Mouse (Mus musculus) hindbrain, embryonic 10.5 days (tissue): ENCODE results near the gene Olfr1447. TPM values are rescaled to one million over a fixed set of nuclear protein-coding genes. Genes with fewer than 3 reads are reported as not detected.

ENCODE experiments used
- DNase-seq: peaks from one replicate; pipeline ENCODE4 v3.0.0-alpha.2; 2017; ENCODE audit warnings: low spot score
- H3K27ac ChIP-seq: fragments of 300-500 bp; sonication (generic); 2 replicates; pipeline ENCODE4 v1.5.1; 2016; ENCODE audit warnings: mild to moderate bottlenecking, moderate library complexity
- H3K27me3 ChIP-seq: fragments of 300-500 bp; sonication (generic); 2 replicates; pipeline ENCODE4 v1.6.1; 2016; ENCODE audit warnings: mild to moderate bottlenecking; ENCODE audit not compliant: poor library complexity, insufficient read depth, severe bottlenecking
- H3K36me3 ChIP-seq: fragments of 300-500 bp; sonication (generic); 2 replicates; pipeline ENCODE4 v1.6.1; 2016; ENCODE audit warnings: mild to moderate bottlenecking, moderate library complexity
- H3K4me1 ChIP-seq: fragments of 300-500 bp; sonication (generic); replicated peaks from 2 replicates; pipeline ENCODE4 v1.6.1; 2016; ENCODE audit warnings: mild to moderate bottlenecking
- H3K4me3 ChIP-seq: fragments of 300-500 bp; sonication (generic); 2 replicates; pipeline ENCODE4 v1.5.1; 2016; ENCODE audit warnings: mild to moderate bottlenecking, moderate library complexity
- H3K9me3 ChIP-seq: fragments of 300-500 bp; sonication (generic); 2 replicates; pipeline ENCODE4 v1.6.1; 2016; ENCODE audit warnings: mild to moderate bottlenecking, moderate library complexity
- WGBS: fragments of 180-500 bp; shearing (Covaris S2); methylation state at CpG from one replicate; pipeline ENCODE4 v1.1.7; 2016; 5-methylcytosine and 5-hydroxymethylcytosine counted together
- polyA plus RNA-seq: library from polyadenylated mRNA; unstranded; fragments of >200 nt; fragmentation: Nextera tagmentation; extraction: Ambion mirVana; gene quantifications from 2 replicates; pipeline ENCODE4 v1.2.1, GENCODE M21; 2016

The Olfr1447 gene
- not detected in 2 replicates for polyA plus RNA-seq

- DNase-seq: no peak
- 94% methylated on average over 1 of the region's 1 CpGs for WGBS
- Histone ChIP-seq H3K9me3 (peaks cover 20% of the 10 kb centered on the region), H3K27ac (no peak within 1 kb of the TSS), H3K4me3 (no peak within 1 kb of the TSS), H3K36me3 (no peaks in the 10 kb centered on the region), H3K4me1 (no peaks in the 10 kb centered on the region), H3K27me3 (no peaks in the 10 kb centered on the region)
Observed at GRCm38 (mm10) chr19:12903643-12904042, at the start of gene Olfr1447. TSS of gene Olfr1447 (minus strand) at chr19:12903743.

GRCm38 (mm10) chr19:12949958-12950357, 46.4 kb upstream of the Olfr1447 start, which contains the start of gene Olfr1450:
TSS of gene Olfr1450 (plus strand) at chr19:12950258.
- H3K4me3 ChIP-seq: no peak within 1 kb of the TSS
- H3K27me3 ChIP-seq: no peaks in the 10 kb centered on the region
- DNase-seq: no peak
- H3K27ac ChIP-seq: no peak within 1 kb of the TSS
- H3K9me3 ChIP-seq: peaks cover 18% of the 10 kb centered on the region
- H3K36me3 ChIP-seq: no peaks in the 10 kb centered on the region
- WGBS: 97% methylated on average over 1 of the region's 1 CpGs
- H3K4me1 ChIP-seq: no peaks in the 10 kb centered on the region

- H3K9me3 ChIP-seq: peaks cover 28% of the 10 kb centered on the region
Observed at GRCm38 (mm10) chr19:12930540-12930939, 27.0 kb upstream of the Olfr1447 start, which contains the start of gene Olfr1449. TSS of gene Olfr1449 (plus strand) at chr19:12930840.

GRCm38 (mm10) chr19:12924319-12924718, 20.8 kb upstream of the Olfr1447 start, which contains the start of gene Olfr1448:
TSS of gene Olfr1448 (minus strand) at chr19:12924419.
- Histone ChIP-seq H3K27ac (no peak within 1 kb of the TSS), H3K36me3 (no peaks in the 10 kb centered on the region), H3K4me1 (no peaks in the 10 kb centered on the region), H3K9me3 (peaks cover 16% of the 10 kb centered on the region), H3K27me3 (no peaks in the 10 kb centered on the region), H3K4me3 (no peak within 1 kb of the TSS)
- 81% methylated on average over 1 of the region's 1 CpGs for WGBS
- DNase-seq: no peak

More at GRCm38 (mm10) chr19:12930540-12930939, 27.0 kb upstream of the Olfr1447 start, which contains the start of gene Olfr1449:
- Histone ChIP-seq H3K36me3 (no peaks in the 10 kb centered on the region), H3K4me3 (no peak within 1 kb of the TSS), H3K27ac (no peak within 1 kb of the TSS), H3K4me1 (no peaks in the 10 kb centered on the region), H3K27me3 (no peaks in the 10 kb centered on the region)
- DNase-seq: no peak

- Histone ChIP-seq H3K4me3 (no peak within 1 kb of the TSS), H3K9me3 (0 out of 2 replicates have a peak, but pooled peaks cover 3% of the 10 kb centered on the region), H3K27ac (no peak within 1 kb of the TSS), H3K4me1 (no peaks in the 10 kb centered on the region), H3K36me3 (no peaks in the 10 kb centered on the region), H3K27me3 (no peaks in the 10 kb centered on the region)
- 80% methylated on average over 1 of the region's 1 CpGs for WGBS
- DNase-seq: no peak
Observed at GRCm38 (mm10) chr19:12893424-12893823, 10.1 kb downstream of the Olfr1447 start, which contains the start of gene Olfr1446. TSS of gene Olfr1446 (minus strand) at chr19:12893524.

GRCm38 (mm10) chr19:12883555-12883954, 20.0 kb downstream of the Olfr1447 start, which contains the start of gene Olfr1445:
TSS of gene Olfr1445 (plus strand) at chr19:12883855.
- Histone ChIP-seq H3K27me3 (no peaks in the 10 kb centered on the region), H3K36me3 (no peaks in the 10 kb centered on the region), H3K27ac (no peak within 1 kb of the TSS), H3K4me3 (no peak within 1 kb of the TSS), H3K4me1 (no peaks in the 10 kb centered on the region), H3K9me3 (0 out of 2 replicates have a peak, but pooled peaks cover 8% of the 10 kb centered on the region)
- DNase-seq: no peak
- WGBS: 88% methylated on average over 2 of the region's 2 CpGs

- Histone ChIP-seq H3K4me3 (no peak within 1 kb of the TSS), H3K36me3 (no peaks in the 10 kb centered on the region), H3K4me1 (no peaks in the 10 kb centered on the region), H3K27ac (no peak within 1 kb of the TSS), H3K9me3 (peaks cover 9% of the 10 kb centered on the region), H3K27me3 (no peaks in the 10 kb centered on the region)
- DNase-seq: no peak
- WGBS: 47% methylated on average over 1 of the region's 1 CpGs
Observed at GRCm38 (mm10) chr19:12856983-12857382, 46.6 kb downstream of the Olfr1447 start, which contains the start of gene Olfr1444. TSS of gene Olfr1444 (plus strand) at chr19:12857283.

Other genes with a start within 250 kb of the Olfr1447 start
- not detected in 2 replicates for gene Olfr1442, start 233.3 kb downstream of the Olfr1447 start, polyA plus RNA-seq
- gene Olfr1443, start 225.6 kb downstream of the Olfr1447 start, polyA plus RNA-seq: not detected in 2 replicates
- not detected in 2 replicates for gene Keg1, start 208.0 kb downstream of the Olfr1447 start, polyA plus RNA-seq
- gene Cntf, start 138.1 kb downstream of the Olfr1447 start, polyA plus RNA-seq: 1.1 and 2.0 TPM in 2 replicates
- 12.6 and 14.3 TPM in 2 replicates for gene Zfp91, start 107.6 kb downstream of the Olfr1447 start, polyA plus RNA-seq
- gene Lpxn, start 107.5 kb downstream of the Olfr1447 start, polyA plus RNA-seq: 0.73 and 1.1 TPM in 2 replicates
- gene Gm5244, start 57.1 kb downstream of the Olfr1447 start, polyA plus RNA-seq: not detected in 2 replicates
- not detected in 2 replicates for gene Olfr1444, start 46.5 kb downstream of the Olfr1447 start, polyA plus RNA-seq
- not detected in 2 replicates for gene Olfr1445, start 19.9 kb downstream of the Olfr1447 start, polyA plus RNA-seq
- not detected in 2 replicates for gene Olfr1446, start 10.2 kb downstream of the Olfr1447 start, polyA plus RNA-seq
- gene Olfr1448, start 20.7 kb upstream of the Olfr1447 start, polyA plus RNA-seq: not detected in 2 replicates
- gene Olfr1449, start 27.1 kb upstream of the Olfr1447 start, polyA plus RNA-seq: not detected in 2 replicates
- not detected in 2 replicates for gene Olfr1450, start 46.5 kb upstream of the Olfr1447 start, polyA plus RNA-seq
- gene Olfr1451, start 91.3 kb upstream of the Olfr1447 start, polyA plus RNA-seq: not detected in 2 replicates
- not detected in 2 replicates for gene Olfr1453, start 124.6 kb upstream of the Olfr1447 start, polyA plus RNA-seq
- gene Olfr1454, start 156.9 kb upstream of the Olfr1447 start, polyA plus RNA-seq: not detected in 2 replicates
- not detected in 2 replicates for gene Olfr1457, start 194.1 kb upstream of the Olfr1447 start, polyA plus RNA-seq
- not detected in 2 replicates for gene Olfr1458, start 203.0 kb upstream of the Olfr1447 start, polyA plus RNA-seq
- not detected in 2 replicates for gene Olfr1459, start 245.8 kb upstream of the Olfr1447 start, polyA plus RNA-seq